Mouse (Mus musculus) thymus, adult 2 months (tissue): ENCODE data around the gene Zfhx3. TPM values are rescaled to one million over a fixed set of nuclear protein-coding genes. Genes with fewer than 3 reads are reported as not detected.

Experiments used
- DNase-seq: peaks from one replicate; pipeline ENCODE4 v3.0.0; 2021
- H3K27ac ChIP-seq: fragments of 200-500 bp; 2 replicates; pipeline ENCODE4 v1.5.1; 2012; ENCODE audit warnings: low read length, control low read depth; ENCODE audit not compliant: control insufficient read depth, insufficient read depth
- H3K27me3 ChIP-seq: fragments of 200-500 bp; 2 replicates; pipeline ENCODE4 v1.6.1; 2012; ENCODE audit warnings: mild to moderate bottlenecking, low read length, moderate library complexity, mixed read lengths; ENCODE audit not compliant: control insufficient read depth, insufficient read depth
- H3K36me3 ChIP-seq: fragments of 200-500 bp; 2 replicates; pipeline ENCODE4 v1.6.1; 2012; ENCODE audit warnings: mild to moderate bottlenecking, low read length, moderate library complexity; ENCODE audit not compliant: control insufficient read depth, insufficient read depth
- H3K4me1 ChIP-seq: fragments of 200-500 bp; replicated peaks from 2 replicates; pipeline ENCODE4 v1.6.1; 2012; ENCODE audit warnings: low read length; ENCODE audit not compliant: control insufficient read depth, insufficient read depth
- H3K4me3 ChIP-seq: fragments of 200-500 bp; 2 replicates; pipeline ENCODE4 v1.5.1; 2012; ENCODE audit warnings: mild to moderate bottlenecking, low read length, control low read depth, moderate library complexity; ENCODE audit not compliant: control insufficient read depth, insufficient read depth
- CTCF ChIP-seq: fragments of 200-500 bp; IDR thresholded peaks from 2 replicates; pipeline ENCODE4 v1.5.1; 2012; ENCODE audit warnings: mild to moderate bottlenecking, control low read depth, low read length, moderate library complexity, borderline replicate concordance; ENCODE audit not compliant: control insufficient read depth, poor library complexity, insufficient read depth; ENCODE audit errors: extremely low read depth
- POLR2A ChIP-seq: fragments of 200-500 bp; IDR thresholded peaks from 2 replicates; pipeline ENCODE4 v1.6.1; 2012; ENCODE audit warnings: mild to moderate bottlenecking, low read length, control low read depth, moderate library complexity; ENCODE audit not compliant: control insufficient read depth, poor library complexity, insufficient read depth; ENCODE audit errors: extremely low read depth
- WGBS: fragments of 180-500 bp; shearing (Covaris S2); methylation state at CpG from one replicate; pipeline ENCODE4 v1.1.7; 2018; 5-methylcytosine and 5-hydroxymethylcytosine counted together
- polyA plus RNA-seq: library from polyadenylated mRNA; depleted of rRNA; stranded (reverse); fragments of >200 nt; gene quantifications from 2 replicates; pipeline ENCODE4 v1.2.3, GENCODE M21; 2012

The Zfhx3 gene
- polyA plus RNA-seq, 1 experiment = 1.1 TPM

DNA sequence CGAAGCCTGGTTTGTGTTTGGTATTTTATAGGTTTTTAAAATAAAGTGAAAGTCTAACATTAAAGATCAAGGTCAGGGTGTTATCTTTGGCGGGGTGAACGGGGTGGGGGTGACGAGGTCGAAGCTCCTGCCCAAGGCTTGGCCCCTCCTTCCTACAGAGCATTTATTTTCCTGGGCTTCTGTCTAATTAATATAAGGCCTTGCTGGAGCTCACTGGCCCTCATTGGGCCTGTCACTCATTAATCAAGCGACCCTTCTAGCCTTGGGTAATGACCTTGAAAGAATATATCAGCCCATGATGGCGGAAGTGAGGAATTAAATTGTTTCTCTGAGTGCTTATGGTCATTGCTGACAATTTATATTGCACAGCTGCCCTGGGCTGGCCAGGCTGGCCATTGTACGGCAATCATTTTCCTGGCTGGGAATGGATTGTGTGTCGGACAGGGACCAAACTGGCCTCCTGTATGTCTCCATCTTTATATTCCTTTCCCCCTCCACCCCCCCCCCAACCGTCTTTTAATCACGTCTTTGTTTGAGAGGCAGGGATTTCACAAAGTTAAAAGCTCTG lies 322.2 kb downstream of the Zfhx3 start:
- TF ChIP-seq CTCF (no peak), POLR2A (no peak)

DNA sequence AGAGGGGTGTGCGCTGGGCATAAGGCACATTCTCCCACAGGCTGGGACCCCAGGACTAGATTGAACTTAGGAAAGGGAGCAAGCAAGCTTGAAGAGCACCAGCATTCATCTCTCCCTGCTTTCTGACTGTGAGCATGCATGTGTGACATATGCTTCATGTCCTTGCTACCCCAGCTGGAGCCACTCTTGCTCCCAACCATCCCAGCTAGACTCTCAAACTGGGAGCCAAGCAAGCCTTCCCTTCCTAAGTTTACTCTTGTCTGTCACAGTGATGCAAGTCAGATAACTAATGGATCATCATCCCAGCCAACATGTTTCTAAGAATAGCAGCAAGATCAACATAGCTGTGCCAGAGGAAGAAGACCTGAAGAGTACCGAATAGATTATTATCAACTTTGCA lies 335.5 kb downstream of the Zfhx3 start:
- Histone ChIP-seq H3K4me1 (no peaks in the 10 kb centered on the region), H3K36me3 (no peaks in the 10 kb centered on the region), H3K27me3 (no peaks in the 10 kb centered on the region), H3K4me3 (no peak overlapping the region), H3K27ac (no peak overlapping the region)
- WGBS = 96% methylated on average over 2 of the region's 2 CpGs
- TF ChIP-seq POLR2A (no peak), CTCF (no peak)
- DNase-seq = no peak

More for the DNA sequence above, 322.2 kb downstream of the Zfhx3 start:
- Histone ChIP-seq H3K4me3 (no peak overlapping the region), H3K36me3 (no peaks in the 10 kb centered on the region), H3K27me3 (no peaks in the 10 kb centered on the region), H3K27ac (no peak overlapping the region), H3K4me1 (no peaks in the 10 kb centered on the region)
- no peak for DNase-seq
- 91% methylated on average over 11 of the region's 11 CpGs for WGBS

DNA sequence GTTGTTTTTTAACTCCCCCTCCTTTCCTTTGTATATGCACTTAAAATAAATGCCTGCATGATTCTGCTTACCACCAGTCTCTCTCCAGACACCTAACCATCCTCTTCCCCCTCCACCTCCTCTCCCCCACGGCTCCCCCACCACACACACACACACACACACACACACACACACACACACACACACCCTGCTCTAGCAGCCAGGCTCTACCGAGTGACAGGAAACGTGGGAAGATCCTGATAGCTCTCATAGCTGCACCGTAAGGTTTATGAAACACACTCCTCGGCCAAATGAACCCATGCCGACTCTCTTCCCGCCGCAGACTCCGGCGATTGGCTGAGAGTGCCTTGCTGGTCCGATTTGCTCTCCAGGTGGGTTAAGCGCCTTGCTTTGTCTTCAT lies 339.5 kb downstream of the Zfhx3 start:
- Histone ChIP-seq H3K36me3 (no peaks in the 10 kb centered on the region), H3K4me3 (no peak overlapping the region), H3K27me3 (no peaks in the 10 kb centered on the region), H3K27ac (no peak overlapping the region), H3K4me1 (no peaks in the 10 kb centered on the region; the same call in 1 of the 2 replicates)
- no peak for TF ChIP-seq CTCF
- TF ChIP-seq POLR2A = no peak
- no peak for DNase-seq
- 11% methylated on average over 12 of the region's 12 CpGs for WGBS

DNA sequence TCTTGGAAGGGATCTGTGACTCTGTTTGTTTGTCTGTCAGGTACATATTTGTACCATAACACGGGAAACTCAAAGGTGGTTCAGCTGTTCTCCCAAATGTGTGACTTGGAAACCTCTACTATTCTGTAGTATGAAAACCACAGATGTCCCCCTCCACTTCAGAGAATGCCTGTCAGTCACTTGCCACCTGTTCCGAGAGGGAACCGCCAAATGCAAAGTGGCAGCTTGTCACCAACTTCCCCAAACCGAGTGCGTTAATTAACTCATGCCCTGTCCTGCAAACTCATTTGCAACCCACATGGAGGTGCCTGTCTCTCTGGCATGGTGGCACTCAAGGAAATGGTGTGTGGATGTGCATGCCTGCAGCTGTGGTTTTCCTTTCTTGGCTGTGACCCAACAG lies 343.7 kb downstream of the Zfhx3 start:
- TF ChIP-seq CTCF = no peak
- TF ChIP-seq POLR2A = no peak
- Histone ChIP-seq H3K4me1 (no peaks in the 10 kb centered on the region; the same call in 1 of the 2 replicates), H3K27ac (no peak overlapping the region), H3K4me3 (no peak overlapping the region), H3K27me3 (no peaks in the 10 kb centered on the region), H3K36me3 (no peaks in the 10 kb centered on the region)
- WGBS = 2% methylated on average over 5 of the region's 5 CpGs
- no peak for DNase-seq

DNA sequence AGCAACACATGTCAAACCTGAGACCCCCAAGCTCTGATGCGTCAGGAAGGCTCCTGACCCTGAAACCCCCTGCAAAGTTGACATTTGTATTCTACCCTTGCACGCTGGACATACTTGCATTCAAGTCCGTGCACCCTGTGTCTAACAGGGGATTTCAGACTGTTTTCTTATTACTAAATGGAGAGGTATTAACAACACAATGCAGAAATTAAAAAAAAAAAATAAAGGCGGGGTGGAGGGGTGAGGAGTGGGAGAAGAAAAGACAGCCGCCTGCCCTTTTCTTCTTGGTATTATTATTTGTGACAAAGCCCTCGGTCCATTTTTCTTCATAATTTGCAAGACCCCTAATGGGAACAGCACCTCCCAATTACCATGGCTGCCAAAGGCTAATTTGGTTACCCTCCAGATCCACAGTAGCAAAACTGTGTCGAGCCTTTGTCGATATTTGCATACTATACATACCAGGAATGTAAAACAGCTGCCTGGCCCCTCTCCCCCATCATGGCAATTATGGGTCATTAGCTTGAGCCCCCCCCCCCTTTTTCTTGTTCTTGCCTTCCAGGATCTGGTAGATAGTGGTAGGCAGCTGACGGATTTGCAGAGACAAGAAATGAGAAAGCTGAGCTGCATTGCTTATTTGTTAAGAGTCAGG lies 358.6 kb downstream of the Zfhx3 start:
- Histone ChIP-seq H3K27ac (no peak overlapping the region), H3K36me3 (no peaks in the 10 kb centered on the region), H3K4me3 (no peak overlapping the region), H3K27me3 (no peaks in the 10 kb centered on the region), H3K4me1 (no peaks in the 10 kb centered on the region)
- 88% methylated on average over 9 of the region's 9 CpGs for WGBS
- DNase-seq = no peak
- TF ChIP-seq CTCF (no peak), POLR2A (no peak)

DNA sequence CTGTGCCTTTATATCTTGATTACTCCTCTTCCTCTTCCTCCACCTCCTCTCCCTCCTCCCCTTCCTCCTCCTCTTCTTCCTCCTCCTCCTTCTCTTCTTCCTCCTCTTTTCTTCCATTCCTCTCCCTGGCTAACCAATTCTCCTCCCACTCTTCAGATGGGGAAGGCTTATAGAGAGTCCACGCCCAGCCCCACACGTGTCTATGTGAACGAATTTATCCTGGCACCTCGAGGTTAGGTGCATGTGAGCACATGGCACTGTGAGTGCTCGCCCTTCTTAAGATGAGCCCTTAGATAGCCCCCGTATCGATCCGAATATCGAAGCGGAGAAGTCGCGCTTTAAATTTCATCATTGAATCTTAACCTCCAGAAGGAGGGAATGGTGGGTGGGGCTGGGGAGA lies 359.2 kb downstream of the Zfhx3 start:
- no peak overlapping the region for H3K4me3 ChIP-seq
- H3K4me1 ChIP-seq = no peaks in the 10 kb centered on the region
- H3K27me3 ChIP-seq = no peaks in the 10 kb centered on the region
- no peak overlapping the region for H3K27ac ChIP-seq
- 91% methylated on average over 12 of the region's 12 CpGs for WGBS
- DNase-seq = no peak
- TF ChIP-seq POLR2A (no peak), CTCF (no peak)
- H3K36me3 ChIP-seq = no peaks in the 10 kb centered on the region
